Mouse (Mus musculus): ENCODE measurements around the gene Nfkbid. TPM values are rescaled to one million over a fixed set of nuclear protein-coding genes. Genes with fewer than 3 reads are reported as not detected.
A peak's percentile ranks its signal among the peaks of the same experiment; 100 is the strongest.

Gene Nfkbid
- polyA plus RNA-seq, 1 experiment, result 2.3 TPM

GRCm38 (mm10) chr7:30409789-30410188 is 11.7 kb upstream of the Nfkbid start:
- no peak for DNase-seq (ENCODE audit: low read depth)
- TF ChIP-seq POLR2A (IDR thresholded peaks at IDR 0.05; ENCODE audit: borderline replicate concordance, extremely low read depth, insufficient read depth, insufficient read length, poor library complexity, severe bottlenecking) (no peak), CTCF (IDR thresholded peaks at IDR 0.05; ENCODE audit: borderline replicate concordance, extremely low read depth, insufficient read depth, insufficient read length) (no peak)

- no peak for TF ChIP-seq CTCF (IDR thresholded peaks at IDR 0.05; ENCODE audit: borderline replicate concordance, extremely low read depth, insufficient read depth, insufficient read length)
- TF ChIP-seq POLR2A (IDR thresholded peaks at IDR 0.05; ENCODE audit: borderline replicate concordance, extremely low read depth, insufficient read depth, insufficient read length, poor library complexity, severe bottlenecking), result no peak
- DNase-seq (ENCODE audit: low read depth), result no peak
These were observed 10.5 kb upstream of the Nfkbid start for GRCm38 (mm10) chr7:30411023-30411422.

DNA sequence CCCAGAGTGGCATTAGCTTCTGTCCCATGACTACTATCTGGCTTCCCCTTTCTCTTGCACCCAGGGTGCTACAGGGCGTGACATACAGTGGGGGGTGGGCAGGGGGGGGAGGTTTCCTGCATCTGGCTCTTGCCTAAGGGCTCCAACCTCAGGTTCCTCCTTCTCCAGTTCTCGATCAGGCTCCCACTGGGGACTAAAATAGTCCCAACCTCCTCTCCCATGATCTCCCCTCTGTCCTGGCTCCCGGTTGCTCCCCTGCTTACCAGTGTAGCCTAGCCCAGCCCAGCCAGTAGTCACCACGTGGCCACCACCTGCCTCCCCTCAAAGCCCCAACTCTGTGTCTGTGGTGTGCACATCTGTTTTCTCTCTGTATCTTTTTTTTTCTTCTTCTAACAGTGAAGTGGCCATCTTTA is 8.8 kb upstream of the Nfkbid start:
- TF ChIP-seq CTCF (IDR thresholded peaks at IDR 0.05; ENCODE audit: borderline replicate concordance, extremely low read depth, insufficient read depth, insufficient read length) (no peak), POLR2A (IDR thresholded peaks at IDR 0.05; ENCODE audit: borderline replicate concordance, extremely low read depth, insufficient read depth, insufficient read length, poor library complexity, severe bottlenecking) (no peak)
- DNase-seq (ENCODE audit: low read depth), result no peak

DNA sequence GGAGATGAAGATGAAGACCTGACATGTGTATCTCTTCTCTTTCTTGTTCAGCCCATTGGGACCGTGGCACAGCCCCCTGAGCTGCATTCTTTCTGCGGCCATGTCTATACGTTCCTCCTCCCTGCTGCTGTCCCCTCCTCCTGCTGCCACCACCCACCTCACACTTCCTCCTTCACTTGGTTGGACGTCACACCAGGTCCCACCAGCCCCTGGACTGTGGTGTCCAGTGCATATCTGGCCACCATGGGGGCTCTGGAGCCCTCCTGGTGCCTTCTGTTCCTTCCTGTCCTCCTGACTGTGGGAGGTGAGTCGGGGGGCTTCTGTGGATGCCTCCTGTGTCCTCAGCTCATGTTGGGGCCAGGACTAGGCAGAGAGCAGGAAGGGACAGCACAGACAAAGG is 7.9 kb upstream of the Nfkbid start, which contains the start of gene Tyrobp:
Tyrobp (plus strand) TSS at position 165 of the 400 bp plus-strand sequence.
- DNase-seq (ENCODE audit: low read depth), result no peak
- TF ChIP-seq POLR2A (IDR thresholded peaks at IDR 0.05; ENCODE audit: borderline replicate concordance, extremely low read depth, insufficient read depth, insufficient read length, poor library complexity, severe bottlenecking) (no peak), CTCF (IDR thresholded peaks at IDR 0.05; ENCODE audit: borderline replicate concordance, extremely low read depth, insufficient read depth, insufficient read length) (no peak)

GRCm38 (mm10) chr7:30417856-30418255 is 3.7 kb upstream of the Nfkbid start:
- DNase-seq (ENCODE audit: low read depth), result no peak
- TF ChIP-seq CTCF (IDR thresholded peaks at IDR 0.05; ENCODE audit: borderline replicate concordance, extremely low read depth, insufficient read depth, insufficient read length) (no peak), POLR2A (IDR thresholded peaks at IDR 0.05; ENCODE audit: borderline replicate concordance, extremely low read depth, insufficient read depth, insufficient read length, poor library complexity, severe bottlenecking) (no peak)

DNA sequence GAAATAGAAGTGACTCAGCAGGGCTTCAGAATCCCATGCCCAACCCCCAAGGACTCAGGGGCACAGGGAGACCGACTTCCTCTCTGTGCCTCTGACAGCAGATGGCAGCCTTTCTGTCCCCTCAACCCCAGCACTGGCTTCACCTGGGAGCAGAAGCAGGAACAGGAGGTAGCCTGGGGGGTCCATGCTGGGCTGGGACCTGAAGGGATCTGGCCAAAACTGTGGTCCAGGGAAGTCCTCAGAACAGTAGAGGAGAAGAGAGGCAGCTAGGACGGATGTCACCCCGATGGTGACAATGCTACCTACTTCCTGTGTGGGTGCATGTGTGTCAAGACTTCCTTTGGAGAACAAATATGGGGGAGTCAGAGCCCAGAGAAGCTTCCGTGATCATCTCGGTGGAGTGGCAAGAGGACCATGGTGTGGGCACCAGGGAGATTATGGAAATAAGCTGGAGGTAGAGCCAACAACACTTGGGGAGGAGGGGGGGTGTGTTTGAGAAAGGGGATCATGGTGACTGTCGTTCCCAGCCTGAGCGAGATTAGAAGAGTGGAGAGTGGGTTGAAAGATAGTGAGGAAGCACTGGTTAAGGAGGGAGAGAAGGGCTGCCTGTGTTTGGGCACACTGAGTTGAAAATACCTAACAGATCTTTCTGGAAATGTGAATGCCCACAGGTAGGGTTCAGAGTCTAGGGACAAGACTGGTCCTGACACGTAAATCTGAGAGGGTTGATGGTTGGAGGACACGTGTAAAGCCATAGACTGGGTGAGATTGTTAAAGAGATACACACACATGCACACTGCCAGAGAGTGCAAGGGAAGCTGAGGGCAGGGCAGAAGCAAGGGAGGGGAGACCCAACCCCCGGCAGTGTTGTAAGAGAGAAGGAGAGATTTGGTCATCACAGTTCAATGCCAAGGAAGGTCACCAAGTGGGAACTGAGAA is 1.7 kb upstream of the Nfkbid start, which contains the start of gene Hcst:
Hcst (minus strand) TSS at position 294 of the 939 bp plus-strand sequence.
- TF ChIP-seq POLR2A (IDR thresholded peaks at IDR 0.05; ENCODE audit: borderline replicate concordance, extremely low read depth, insufficient read depth, insufficient read length, poor library complexity, severe bottlenecking) (no peak), CTCF (IDR thresholded peaks at IDR 0.05; ENCODE audit: borderline replicate concordance, extremely low read depth, insufficient read depth, insufficient read length) (no peak)
- DNase-seq (ENCODE audit: low read depth), result no peak

DNA sequence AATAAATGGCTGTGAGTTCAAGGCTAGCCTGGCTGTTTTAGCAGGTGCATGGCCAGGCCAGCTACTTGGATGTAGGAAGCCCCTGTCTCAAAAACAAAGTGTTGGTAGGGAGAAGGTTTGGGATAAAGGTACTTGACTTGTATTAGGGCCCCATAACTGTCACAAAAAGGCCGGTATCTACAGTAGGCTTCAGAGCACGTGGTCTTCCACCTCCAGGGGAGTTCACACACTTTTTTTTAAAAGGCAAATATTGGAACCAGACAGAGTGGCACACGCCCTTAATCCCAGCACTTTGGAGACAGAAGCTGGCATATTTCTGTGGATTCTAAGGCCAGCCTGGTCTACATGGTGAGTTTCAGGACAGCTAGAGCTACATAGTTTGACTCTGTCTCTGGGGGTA is 859 bp upstream of the Nfkbid start:
- TF ChIP-seq POLR2A (IDR thresholded peaks at IDR 0.05; ENCODE audit: borderline replicate concordance, extremely low read depth, insufficient read depth, insufficient read length, poor library complexity, severe bottlenecking) (no peak), CTCF (IDR thresholded peaks at IDR 0.05; ENCODE audit: borderline replicate concordance, extremely low read depth, insufficient read depth, insufficient read length) (no peak)
- no peak for DNase-seq (ENCODE audit: low read depth)

DNA sequence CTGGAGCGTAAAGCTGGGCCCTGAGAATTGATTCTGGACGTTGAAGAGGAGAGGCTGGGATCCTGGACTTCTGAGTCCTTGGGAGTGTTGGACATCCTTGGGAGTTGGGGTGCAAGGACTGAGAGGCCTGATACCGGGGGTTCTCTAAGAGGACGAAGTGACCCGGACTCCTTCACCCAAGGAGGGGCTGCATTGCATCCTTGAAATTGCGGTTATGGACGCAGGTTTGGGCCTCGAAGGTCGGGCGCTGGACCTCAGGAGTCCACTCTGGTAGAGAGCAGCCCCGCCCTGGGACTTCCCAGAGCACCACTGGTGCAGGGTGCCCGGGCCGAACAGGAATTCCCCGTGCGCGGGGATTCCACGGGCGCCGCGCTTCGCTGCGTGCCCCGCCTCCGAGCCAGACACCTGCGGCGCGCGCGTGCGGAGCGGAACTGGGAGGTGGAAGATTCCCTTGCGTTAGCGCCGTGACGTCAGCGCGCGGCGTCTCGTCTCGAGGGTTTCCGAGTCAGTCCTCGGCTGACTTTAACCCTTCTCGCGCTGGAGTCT is 431 bp downstream of the Nfkbid start:
- DNase-seq (ENCODE audit: low read depth), result peak; percentile 97
- TF ChIP-seq CTCF (IDR thresholded peaks at IDR 0.05; ENCODE audit: borderline replicate concordance, extremely low read depth, insufficient read depth, insufficient read length), result no peak
- 0 out of 2 replicates have a peak, but pooled peaks have one; percentile 44 for TF ChIP-seq POLR2A (IDR thresholded peaks at IDR 0.05; ENCODE audit: borderline replicate concordance, extremely low read depth, insufficient read depth, insufficient read length, poor library complexity, severe bottlenecking)

GRCm38 (mm10) chr7:30422560-30422959 is 1.0 kb downstream of the Nfkbid start:
- no peak for DNase-seq (ENCODE audit: low read depth)
- no peak for TF ChIP-seq POLR2A (IDR thresholded peaks at IDR 0.05; ENCODE audit: borderline replicate concordance, extremely low read depth, insufficient read depth, insufficient read length, poor library complexity, severe bottlenecking)
- TF ChIP-seq CTCF (IDR thresholded peaks at IDR 0.05; ENCODE audit: borderline replicate concordance, extremely low read depth, insufficient read depth, insufficient read length), result no peak

GRCm38 (mm10) chr7:30423071-30423641 is 1.6 kb downstream of the Nfkbid start:
- no peak for TF ChIP-seq CTCF (IDR thresholded peaks at IDR 0.05; ENCODE audit: borderline replicate concordance, extremely low read depth, insufficient read depth, insufficient read length)
- no peak for TF ChIP-seq POLR2A (IDR thresholded peaks at IDR 0.05; ENCODE audit: borderline replicate concordance, extremely low read depth, insufficient read depth, insufficient read length, poor library complexity, severe bottlenecking)
- peak; percentile 28 for DNase-seq (ENCODE audit: low read depth)

GRCm38 (mm10) chr7:30429327-30429726 is 7.8 kb downstream of the Nfkbid start:
- no peak for DNase-seq (ENCODE audit: low read depth)
- TF ChIP-seq CTCF (IDR thresholded peaks at IDR 0.05; ENCODE audit: borderline replicate concordance, extremely low read depth, insufficient read depth, insufficient read length), result no peak
- TF ChIP-seq POLR2A (IDR thresholded peaks at IDR 0.05; ENCODE audit: borderline replicate concordance, extremely low read depth, insufficient read depth, insufficient read length, poor library complexity, severe bottlenecking), result no peak
